Mouse (Mus musculus) left cerebral cortex, postnatal 25 days (tissue): Measurements from ENCODE around the gene Babam2. TPM values are rescaled to one million over a fixed set of nuclear protein-coding genes. Genes with fewer than 3 reads are reported as not detected.
A peak's percentile ranks its signal among the peaks of the same experiment; 100 is the strongest.

Experiments
- DNase-seq, 2 experiments: peaks; one replicate each; pipeline ENCODE4 v3.0.0; 2022; ENCODE audit warnings: low spot score in 2 of 2, mixed read lengths in 1 of 2
- intact Hi-C: fragments of 180-260 bp; cut with DNase I; formaldehyde crosslinking; loops from one replicate; pipeline ENCODE4 v1.15.1; 2025
- total RNA-seq, 2 experiments: library from RNA; stranded (reverse); gene quantifications; 2 replicates each; pipeline ENCODE4 v1.2.3; 2021

Gene Babam2
- total RNA-seq, 2 experiments from 2014 or later: 40.0 to 41.8 TPM

DNA sequence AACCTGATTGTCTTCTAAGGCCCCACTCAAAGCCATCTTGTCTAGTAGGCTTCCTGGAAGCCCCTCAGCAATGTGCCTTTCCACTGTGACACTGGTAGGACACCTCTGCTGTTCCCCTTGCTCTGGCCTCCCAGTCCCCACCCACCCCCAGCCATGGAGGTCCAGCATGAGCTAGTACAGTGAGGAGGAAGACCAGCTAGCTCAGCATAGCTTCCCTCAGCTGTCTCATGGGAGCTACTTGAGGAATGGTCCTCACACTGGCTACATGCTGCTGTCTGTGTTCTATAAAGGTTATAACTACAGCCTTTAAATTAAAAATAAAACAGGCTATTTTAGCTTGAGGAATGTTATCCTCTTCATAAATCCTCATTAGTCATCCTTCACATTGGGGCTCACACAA lies 346.5 kb downstream of the Babam2 start:
- no peak for DNase-seq
- intact Hi-C loops: no loop called here

DNA sequence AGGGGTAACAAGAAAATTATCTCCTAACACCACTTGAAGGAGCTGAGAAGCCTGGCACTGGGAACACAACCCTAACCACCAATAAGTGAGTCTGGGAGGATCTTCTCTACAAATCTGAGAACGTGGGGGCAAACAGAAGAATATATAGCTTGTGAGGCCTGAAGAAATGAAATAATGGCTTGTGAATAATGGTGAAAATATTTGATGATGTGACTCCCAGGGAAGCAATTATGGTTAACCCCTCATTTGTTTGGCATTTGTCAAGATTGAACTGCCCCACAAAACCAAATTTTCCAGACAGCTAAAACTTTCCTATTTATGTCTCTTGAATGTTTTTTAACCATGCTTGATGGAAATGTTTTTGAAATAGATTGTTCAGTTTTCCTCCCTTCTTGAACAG lies 354.4 kb downstream of the Babam2 start:
- intact Hi-C loops: no loop called here
- no peak for DNase-seq

DNA sequence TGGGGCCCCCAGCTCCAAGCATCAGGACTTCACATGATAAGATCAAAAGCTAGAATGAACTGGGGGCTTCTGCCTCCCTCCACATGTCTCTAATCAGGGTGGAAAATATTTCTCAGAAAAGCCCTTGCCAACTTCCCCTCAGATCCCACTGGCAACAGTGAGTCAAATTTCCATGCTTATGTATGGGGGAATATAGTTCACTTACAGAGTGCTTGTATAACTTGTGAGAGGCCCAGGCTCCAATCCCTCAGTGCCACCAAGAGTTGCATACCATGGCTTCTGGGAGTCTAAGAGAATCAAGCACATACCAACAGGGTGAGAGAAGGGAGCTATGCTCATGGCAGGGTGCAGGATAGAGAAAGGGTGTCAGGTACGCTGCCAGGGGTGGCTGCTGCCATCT lies 355.0 kb downstream of the Babam2 start:
- DNase-seq: no peak
- intact Hi-C loops: no loop called here

DNA sequence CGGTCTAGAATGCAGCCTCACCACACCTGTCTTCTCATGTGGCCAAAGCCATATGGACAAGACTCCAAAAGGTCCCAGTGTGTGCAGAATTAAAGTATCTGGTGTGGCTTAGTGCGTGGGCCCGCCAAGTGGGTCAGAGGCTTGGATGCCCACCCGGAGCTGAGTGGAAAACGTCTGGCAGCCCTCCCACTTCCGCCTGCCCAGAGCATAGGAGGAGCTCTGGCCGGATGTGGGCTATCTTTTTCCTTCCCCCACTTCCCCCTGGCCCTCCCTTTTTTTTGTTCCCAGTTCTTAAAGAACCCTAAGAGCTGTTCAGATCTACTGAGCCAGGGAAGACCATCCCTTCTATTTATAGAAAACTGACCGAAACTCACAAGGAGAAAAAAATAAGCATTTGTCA lies 356.0 kb downstream of the Babam2 start:
- DNase-seq: no peak
- intact Hi-C loops: no loop called here

DNA sequence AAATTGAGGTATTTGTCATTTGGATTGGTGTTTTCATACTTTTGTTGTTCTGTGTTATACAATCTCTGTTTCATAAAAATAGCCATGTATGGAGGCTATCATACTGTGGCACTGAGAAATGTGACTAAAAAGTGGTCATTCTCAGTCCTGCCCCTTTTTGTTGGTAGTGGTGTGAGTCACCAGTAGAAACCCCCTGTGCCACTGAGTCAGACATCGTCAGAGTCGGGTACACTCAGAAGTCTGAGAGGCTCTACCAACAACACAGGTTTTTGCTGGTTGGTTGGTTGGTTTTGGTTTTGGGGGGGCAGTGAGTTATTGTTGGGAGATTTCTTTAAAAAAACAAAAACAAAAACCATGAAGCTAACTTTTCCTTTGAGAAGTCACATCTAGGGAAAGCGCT lies 358.2 kb downstream of the Babam2 start:
- intact Hi-C loops: no loop called here
- no peak for DNase-seq

DNA sequence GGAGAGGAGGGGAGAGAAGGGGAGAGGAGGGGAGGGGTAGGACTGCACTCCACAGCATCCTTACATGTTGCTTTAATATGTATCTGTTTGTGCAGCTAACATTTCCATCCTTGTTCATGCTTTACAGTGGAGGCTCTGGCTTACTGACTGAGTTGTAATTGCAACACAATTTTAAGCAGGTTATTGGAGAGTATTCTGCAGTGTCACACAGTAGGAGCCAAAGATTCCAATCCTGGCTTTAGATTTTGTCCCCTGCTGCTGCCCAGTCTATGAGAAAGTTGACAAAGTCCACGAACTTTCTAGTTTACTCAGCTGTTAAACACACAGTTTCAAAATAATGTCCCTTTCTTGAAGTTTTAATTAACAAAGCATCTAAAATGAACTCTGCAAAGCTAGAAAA lies 358.6 kb downstream of the Babam2 start:
- no peak for DNase-seq
- intact Hi-C loops: no loop called here

DNA sequence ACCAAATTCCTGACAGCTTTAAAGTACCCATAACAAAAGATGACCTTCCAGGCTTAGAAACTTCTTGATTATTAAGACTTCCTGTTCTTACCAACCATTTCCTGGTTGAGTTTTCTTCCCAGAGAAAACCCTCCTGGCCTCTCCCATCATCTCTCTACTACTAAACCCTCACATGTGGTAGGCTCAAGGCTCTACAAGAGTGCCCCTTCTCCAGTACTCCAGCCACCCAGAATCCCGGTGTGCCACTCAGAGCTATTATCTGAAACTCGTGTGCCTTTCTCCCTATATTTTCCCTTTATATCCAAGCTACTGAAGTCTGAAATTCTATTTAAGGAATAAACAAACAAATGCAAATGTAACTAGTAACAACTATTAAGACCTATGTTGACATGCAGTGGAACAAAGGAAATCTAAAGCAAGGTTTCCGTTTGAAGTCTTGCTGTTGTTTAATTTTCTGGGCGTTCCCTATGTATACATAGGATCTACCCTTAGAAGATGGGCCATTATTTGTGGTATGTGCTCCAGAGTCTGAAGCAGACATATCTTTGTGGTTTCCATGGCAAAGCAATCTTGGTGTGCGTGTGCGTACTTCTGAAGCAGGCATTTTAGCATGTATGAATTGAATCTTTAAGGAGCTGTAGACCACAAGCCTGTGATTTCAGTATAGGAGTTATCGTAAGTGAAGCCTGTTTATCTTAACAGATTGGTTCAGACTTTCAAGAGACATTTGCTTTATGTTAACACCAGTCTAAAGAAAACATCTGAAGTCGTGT lies 361.2 kb downstream of the Babam2 start:
- intact Hi-C loops: no loop called here
- no peak for DNase-seq

DNA sequence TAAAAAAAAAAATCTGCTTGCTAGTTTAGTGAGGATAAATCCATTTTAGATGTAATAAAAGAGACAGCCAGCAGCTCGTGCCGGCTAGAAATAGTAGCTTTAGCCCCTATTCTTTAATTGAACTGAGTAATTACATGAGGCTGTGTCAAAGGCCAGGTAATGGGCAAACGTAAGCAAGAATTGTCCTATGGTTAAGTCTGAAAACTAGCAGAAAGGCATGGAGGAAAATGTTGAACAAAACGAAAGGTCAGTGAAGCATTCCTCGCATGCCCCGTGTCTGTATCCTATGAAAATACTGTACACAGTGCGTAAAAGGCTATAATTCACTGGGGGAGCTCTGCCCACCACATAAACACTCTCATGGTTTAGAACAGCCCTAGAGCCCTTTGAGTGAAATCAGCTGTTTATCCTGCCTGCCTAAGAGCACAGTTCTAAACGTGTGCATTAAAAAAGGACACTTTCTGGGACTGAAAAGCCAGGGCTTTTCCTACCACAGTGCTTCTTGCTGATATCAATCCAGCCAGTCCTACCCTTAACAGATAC lies 361.8 kb downstream of the Babam2 start:
- DNase-seq: no peak
- intact Hi-C loops: no loop called here

DNA sequence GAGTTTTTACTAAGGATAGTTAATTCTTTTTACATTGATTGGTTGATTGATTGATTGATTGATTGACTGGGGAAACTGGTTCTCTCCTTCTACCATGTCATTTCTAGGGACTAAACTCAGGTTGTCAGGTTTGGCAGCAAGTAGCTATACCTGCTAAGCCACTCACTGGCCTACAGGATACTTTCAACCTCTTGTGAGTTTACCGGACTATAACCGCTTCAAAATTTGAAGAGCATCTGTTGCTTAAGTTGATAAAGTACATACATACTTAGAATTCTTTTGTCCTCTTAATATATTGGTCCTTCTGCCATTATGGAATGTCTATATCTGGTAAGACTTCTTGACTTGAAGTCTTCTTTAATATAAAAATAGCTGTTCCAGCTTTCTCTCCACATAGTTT lies 363.0 kb downstream of the Babam2 start:
- DNase-seq: no peak
- intact Hi-C loops: no loop called here

DNA sequence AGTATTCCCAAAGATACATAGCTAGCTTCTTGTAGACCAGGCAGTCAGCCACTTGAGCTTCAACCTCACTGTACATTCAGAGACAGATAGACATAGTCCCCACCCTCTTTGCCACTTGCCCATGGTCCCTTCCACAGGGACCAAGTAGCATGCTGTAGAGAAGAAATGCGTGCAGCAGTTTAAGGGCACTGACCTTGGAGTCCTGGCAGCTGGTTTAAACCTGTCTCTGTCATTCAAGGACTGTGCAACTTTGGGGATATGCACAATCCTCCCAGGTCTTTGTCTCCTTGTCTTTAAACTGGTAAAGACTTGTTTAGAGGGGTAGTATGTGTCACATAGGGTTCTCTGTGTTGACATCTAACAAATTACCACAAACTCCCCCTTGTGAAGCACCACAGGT lies 364.4 kb downstream of the Babam2 start:
- no peak for DNase-seq
- intact Hi-C loops: no loop called here

DNA sequence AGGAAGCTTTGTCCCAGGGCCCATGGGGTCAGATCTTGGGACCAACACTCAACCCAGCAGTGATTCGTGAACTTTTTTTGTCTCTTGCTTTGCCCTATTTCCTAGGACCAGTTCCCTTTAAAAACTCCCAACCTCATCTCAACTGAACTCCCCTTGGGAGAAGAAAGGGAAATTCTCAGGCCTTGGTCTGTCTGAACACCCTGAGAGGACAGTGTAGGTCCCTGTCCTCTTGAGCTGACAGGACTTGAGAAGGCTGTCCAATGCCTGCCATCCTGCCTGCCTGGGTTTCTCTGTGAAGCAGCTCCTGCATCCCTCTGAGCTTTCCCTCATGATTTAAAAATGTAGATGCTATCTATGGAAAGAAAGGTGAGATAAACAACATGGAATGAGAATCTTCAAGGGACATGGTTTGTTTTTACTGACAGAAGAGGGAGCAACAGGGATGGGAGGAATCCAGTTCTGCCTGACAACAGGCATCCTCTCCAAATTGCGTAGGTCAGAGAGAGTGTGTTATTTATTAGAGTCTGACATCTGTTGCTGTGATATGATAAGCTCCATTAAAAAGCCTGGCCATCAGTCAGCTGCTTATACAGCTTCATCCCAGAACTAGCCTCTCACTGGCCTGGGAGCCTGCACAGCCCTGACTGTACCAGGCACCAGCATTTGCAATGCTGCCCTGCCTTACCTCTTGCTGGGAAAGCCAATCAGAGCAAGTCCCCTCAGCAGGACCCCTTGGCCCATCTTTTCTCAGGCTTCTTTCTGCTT lies 367.0 kb downstream of the Babam2 start:
- no peak for DNase-seq
- intact Hi-C loops: no loop called here

DNA sequence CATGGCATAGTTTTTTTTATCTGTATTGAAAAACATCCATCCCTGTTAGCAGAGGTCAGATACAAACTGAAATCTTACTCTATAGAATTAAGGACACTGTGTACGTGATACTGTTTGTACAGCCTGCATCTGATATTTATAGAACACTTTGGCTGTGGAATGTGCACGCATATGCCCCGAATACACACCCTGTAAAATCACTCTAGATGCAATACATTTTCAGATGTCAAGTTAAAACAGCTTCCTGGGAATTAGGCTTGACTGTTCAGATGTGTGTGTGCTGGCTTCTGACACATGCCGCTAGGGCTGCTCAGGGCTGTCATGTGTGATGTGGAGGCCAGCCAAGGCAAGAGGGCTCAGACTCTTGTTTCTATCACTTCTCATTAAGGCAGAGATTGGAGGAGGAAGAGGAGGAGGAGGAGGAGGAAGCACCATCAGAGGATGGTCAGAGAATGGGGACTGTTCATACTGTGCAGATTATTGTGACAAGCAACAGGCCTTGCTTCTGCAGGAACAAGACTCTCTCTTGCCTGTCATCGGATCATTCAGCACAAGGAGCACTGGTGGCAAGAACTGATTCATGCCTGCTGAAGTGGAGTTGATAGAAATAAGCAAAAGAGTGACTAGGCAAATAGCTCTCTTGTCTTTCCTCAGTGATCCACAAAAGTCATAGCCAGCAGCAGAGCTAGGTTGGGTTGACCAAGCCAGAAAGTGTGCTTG lies 368.7 kb downstream of the Babam2 start:
- DNase-seq: no peak
- intact Hi-C loops: no loop called here

DNA sequence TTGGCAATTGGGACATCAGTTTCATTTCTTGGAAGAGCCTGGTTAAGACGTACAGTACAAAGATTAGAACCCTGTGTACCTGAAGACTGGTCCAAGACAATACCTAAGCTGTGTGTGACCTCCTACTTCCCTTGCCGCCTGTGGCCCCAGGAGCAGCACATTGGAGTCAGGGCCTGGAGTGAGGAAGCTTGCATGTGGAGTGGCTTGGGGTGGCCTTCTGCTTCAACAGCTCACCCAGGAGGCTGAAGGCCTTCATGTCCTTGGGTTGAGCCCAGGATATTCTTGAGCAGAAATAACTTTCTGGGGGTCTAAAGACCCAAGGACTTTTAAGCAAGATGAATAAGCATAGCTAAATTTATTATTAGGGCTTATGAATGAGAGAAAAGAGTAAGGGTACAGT lies 369.4 kb downstream of the Babam2 start:
- intact Hi-C loops: no loop called here
- DNase-seq: no peak

DNA sequence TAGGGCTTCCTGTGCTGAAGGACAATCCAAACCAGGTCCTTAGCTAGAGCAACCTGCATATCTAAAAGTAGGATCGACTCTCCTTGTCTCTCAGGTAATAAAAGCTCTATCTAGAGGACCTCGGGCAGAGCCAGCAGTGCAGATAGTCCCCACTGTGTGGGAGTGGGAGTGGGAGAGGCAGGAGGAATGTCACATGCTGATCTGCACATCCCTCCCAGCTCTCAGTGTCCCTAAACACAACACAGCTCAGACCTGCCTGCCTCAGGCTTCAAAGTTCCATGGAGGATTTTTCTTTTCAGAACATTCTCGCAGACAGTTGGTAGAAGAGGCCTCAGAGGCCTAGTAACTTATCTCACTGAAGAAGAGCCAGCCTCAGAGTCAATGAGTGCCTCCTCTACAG lies 371.1 kb downstream of the Babam2 start:
- no peak for DNase-seq
- intact Hi-C loops: no loop called here

DNA sequence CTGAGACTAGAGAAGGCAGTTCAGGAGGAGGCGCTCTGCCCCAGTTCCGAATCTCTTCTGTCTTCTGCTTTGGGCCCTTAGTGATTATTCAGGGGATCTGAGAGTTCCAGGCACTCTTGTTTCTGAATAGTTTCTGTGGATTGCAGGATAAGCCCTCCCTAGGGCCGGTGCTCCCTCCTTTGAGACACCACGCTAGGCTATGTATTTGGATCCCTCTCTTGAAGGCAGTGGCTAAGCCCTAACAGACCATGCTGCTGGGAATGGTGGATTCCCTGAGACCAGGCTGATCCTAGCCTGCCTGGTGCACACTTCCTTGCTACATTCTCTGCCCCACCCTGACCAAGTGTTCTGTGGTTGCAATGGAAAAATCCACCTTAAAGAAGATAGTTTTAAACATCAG lies 371.6 kb downstream of the Babam2 start:
- no peak for DNase-seq
- intact Hi-C loops: no loop called here

DNA sequence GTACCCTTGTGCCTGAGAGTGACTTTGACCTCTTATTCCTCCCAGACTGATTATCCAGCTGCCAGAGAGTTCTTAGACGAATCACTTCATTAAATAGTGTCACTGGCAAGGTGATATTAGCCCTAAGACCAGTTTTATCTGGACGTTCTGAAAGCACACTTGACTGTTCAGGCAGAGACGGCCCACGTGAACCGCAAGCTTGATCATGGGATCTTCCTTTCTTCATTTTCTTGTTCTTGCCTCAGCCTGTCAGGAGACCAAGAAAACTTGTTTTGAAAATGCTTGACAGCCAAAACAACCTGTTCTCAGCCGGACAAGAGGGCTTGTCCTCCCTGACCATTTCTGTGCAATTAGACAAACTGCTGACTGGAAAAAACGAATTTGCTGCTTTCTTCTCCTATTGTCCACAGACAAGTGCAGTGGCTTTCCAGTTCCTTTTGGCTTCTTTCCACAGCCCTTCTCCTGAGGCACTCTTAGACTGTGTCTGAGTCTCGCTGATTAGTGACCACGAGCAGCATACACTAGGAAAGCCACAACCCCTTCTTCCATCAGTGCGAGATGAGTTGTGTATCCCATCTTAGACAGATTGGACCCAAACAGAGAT lies 372.2 kb downstream of the Babam2 start:
- intact Hi-C loops: no loop called here
- DNase-seq: no peak

DNA sequence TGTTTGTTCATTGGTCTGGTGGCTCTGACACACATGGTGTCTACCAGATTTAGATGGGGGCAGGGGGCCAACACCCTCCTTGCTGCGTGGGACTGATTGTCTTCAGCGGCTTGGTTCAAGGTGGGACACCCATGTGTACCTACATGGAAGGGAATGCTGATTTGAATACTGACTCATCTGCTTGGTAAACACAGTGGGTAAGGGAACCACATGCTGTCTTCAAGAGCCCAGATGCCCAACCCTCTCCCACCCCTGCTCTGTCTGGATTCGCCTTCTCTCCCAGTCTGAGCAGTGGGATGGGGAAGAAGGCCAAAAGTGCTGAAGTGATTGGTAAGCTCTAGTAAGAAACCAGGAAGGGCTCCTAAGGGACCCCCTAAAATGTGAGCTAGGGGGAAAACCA lies 373.3 kb downstream of the Babam2 start:
- peak in 1 of 2 experiments; percentile 44 for DNase-seq
- intact Hi-C loops: no loop called here

DNA sequence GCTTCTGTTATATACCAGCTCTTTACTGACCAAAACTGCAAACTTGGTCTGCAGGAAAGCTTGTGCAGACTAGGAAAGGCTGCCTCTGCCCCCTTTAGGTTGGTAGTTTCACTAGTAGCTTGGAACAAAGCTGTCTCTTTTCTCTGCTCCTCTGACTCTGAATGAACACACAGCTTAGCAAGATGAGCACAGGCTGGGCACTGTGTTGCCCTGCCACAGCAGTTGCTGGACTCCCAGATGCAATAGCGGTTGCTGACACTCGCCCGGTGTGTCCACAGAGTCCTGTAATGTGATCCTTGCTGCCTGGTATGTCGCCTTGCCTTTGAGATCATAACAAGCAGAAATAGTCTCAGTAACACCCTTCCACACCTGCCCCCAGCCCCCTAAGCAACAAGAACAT lies 373.8 kb downstream of the Babam2 start:
- peak in 1 of 2 experiments; percentile 30 for DNase-seq
- intact Hi-C loops: no loop called here

DNA sequence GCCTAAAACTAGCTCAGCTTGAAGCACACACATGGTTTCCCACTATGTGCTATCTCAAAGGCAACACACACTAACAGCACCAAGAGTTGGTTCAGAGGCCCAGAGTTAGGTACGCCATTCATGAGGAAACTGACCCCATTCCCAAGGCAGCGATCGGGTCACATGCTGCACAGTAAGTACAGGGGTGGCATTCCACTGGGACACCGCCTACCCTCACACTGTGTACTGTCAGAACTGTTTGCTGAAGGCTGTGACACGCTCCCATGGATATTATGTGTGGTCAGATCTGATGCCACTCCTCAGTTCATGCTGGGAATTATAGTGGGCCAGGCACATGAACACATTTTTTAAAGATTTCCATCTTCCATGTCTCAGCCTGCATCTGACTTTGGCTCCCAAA lies 374.3 kb downstream of the Babam2 start:
- no peak for DNase-seq
- intact Hi-C loops: no loop called here

DNA sequence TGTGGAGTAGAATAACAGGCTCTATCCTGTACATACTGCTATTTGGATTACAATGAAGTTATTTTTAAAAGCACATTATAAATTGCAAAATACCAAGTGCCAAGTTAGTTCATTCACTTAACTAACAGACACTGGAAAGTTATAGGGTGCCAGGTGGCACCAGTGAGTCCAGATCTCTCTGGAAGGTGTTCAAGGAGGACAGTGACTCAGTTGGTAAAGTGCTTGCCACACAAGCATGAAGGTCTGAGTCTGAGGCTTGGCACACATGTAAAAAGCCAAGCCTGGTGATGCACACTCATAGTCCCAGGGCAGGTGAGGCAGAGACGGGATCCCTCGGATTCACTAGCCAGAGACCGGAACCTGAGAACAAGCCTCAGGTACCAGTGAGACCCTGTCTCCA lies 375.4 kb downstream of the Babam2 start:
- intact Hi-C loops: no loop called here
- DNase-seq: no peak
